Mouse (Mus musculus) right cerebral cortex, postnatal 36 days (tissue): ENCODE data around the gene Trim2.
A peak's percentile ranks its signal among the peaks of the same experiment; 100 is the strongest.

Source experiments
- DNase-seq, 2 experiments: peaks; one replicate each; pipeline ENCODE4 v3.0.0; 2022; ENCODE audit warnings: low spot score in 2 of 2, mixed read lengths in 1 of 2

Trim2 gene

DNA sequence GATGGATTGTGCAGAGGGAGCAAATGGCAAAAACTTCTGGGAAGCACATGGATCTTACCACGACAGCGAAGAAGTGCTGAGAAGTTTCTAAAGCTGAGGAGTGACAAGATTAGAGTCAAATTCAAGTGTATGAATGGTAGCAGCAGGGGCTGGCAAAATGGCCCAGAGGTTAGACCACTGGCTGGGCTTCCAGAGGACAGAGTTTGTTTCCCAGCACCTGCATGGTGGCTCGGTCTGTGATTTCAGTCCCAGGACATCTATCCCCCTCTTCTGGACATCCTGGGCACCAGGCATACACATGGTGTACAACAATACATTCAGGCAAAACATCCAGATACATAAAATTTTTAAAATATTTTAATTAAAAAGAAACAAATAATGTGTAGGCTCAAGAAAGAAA is 156.8 kb downstream of the Trim2 start:
- no peak for DNase-seq

GRCm38 (mm10) chr3:84140947-84141346 is 165.7 kb downstream of the Trim2 start:
- DNase-seq = no peak

DNA sequence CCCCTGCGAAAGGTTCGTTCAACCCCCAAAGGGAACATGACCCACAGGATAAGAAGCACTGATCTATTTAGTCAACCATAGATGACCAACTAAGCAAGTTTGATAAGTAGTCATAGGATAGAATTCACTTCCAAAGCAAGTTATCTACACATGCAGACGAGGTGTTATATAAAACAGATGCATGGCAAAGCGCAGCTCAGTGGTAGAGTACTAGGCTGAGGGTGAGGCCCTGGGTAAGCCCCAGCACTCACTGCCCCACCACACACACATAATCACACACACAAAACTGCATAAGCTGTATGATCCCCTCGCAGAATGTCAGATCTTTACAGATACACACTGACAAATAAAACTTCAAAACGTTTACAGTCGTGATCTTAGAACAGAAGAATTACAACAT is 170.2 kb downstream of the Trim2 start:
- DNase-seq = no peak

GRCm38 (mm10) chr3:84135933-84136332 is 170.7 kb downstream of the Trim2 start:
- DNase-seq = no peak

DNA sequence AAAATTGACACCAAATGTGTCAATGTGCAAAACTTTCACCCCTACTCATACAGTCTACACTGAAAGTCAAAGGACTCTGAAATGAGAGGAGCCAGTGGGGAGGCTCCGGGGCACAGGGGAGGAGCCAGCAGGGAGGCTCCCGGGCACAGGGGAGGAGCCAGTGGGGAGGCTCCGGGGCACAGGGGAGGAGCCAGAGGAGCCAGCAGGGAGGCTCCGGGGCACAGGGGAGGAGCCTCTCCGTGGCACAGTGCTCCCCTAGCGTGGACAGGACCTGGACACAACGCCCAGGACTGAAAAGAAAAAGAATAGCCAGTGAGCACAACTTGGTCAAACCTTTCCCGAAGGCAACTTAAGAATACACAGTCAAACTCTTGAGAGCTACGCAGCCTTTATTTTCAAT is 171.3 kb downstream of the Trim2 start:
- DNase-seq = no peak

DNA sequence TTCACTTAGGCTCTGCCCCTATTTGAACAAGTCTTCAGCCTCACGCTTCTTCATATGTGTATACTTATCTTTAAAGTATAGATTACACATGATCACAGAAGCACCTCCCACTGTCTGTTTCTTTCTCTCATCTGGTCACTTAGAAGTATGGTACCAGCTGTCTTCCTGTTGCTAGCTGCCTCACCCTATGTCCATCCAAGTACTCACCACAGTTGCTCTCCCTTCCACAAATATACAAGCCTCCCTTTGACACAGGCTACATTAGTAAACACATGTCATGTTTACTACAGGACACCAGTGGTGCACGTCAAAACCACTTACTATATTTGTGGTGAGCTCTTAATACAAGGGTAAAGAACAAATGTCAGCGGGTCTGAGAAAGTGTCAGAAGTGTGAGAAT is 175.3 kb downstream of the Trim2 start:
- no peak for DNase-seq

- no peak for DNase-seq
Observed at GRCm38 (mm10) chr3:84130776-84131175, 175.9 kb downstream of the Trim2 start.

DNA sequence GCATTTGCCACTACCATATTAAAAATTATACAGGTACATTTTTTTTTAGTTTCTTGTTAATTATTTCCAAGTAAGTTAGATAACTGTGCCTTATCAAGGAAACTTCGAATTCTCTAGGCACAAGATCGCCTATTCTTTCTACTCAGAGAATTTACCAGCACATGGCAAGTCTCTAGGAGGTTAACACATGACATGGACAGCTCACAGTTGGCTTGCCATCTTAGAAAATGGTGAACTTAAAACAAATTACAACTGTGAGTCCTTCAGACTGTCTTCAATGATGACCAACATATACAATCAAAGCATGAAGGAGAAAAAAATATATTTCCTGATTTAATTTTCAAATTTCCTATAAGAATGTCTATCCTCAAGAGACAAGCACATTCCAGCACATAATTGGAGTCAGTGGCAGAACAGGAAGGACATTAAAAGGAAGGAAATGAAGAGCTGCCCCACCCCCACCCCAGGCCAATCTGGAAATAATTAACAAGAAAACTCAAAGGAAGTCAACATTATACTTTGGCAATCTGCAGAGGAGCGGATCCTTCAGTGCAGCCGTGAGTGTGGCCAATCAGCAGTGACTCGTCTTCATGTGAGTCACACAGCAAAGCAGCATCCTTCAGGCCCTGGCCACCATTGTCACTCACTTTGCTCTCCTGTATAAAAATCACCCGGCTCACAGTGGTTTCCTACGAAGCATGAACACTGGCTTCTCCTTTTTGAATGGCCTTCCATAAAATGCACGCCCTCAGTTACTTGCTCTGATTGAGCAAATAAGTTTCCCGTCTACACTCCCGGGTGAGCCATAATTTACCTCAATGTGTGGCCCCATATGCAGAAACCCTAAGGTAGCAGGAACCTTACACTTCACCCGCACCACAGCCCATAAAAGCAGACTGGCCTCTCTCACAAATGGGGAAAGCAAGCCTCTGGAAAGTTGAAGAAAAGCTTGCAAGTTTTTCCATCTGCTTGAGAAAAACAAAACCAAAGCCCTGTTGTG is 177.5 kb downstream of the Trim2 start:
- no peak for DNase-seq

DNA sequence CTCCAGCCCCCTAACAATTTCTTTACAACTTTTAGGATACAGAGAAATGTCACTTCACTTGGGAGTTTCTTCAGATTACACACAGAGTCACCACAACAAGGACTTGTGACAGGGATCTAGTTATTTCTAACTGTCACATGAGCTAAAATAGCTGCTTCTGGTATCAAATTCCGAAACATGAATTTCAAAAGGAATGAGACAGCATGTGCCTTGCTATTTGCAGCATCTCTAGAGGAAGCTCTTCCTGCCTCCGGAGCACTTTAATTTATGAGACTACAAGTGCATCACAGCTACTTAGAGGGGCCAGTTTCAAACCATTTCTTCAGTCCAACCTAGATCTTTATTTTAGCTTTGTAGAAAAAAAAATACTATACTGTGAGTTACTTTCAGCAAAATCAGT is 179.2 kb downstream of the Trim2 start:
- DNase-seq = peak in 1 of 2 experiments; percentile 19

- DNase-seq = no peak
Observed at GRCm38 (mm10) chr3:84126721-84127120, 180.0 kb downstream of the Trim2 start.

DNA sequence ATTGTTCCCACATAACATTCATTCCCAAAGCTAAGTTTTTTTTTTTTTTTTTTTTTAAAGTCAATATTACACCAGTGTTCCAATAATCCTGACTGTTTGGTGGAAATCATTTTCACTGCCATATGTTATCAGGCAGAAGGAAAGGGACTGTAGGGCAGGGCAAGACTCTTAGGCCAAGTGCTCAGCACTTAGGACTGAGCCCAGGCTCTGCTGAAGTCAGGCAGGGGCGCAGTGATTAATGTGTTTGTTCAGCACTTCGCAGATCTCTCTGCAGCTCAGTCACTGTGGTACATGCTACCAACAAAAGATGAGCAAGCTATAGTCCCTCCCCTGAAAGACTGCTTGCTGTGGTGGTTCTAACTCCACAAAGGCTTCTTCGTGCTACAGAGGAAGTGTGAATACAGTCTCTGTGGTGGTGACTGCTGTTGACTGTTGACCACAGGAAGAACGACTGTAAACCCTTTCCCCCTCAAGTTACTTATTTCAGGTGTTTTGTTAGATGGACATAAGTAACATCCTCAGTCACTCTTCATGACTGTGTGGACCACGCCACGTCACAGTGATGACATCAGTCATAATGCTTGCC is 180.9 kb downstream of the Trim2 start:
- DNase-seq = no peak

GRCm38 (mm10) chr3:84123461-84123860 is 183.2 kb downstream of the Trim2 start:
- no peak for DNase-seq

DNA sequence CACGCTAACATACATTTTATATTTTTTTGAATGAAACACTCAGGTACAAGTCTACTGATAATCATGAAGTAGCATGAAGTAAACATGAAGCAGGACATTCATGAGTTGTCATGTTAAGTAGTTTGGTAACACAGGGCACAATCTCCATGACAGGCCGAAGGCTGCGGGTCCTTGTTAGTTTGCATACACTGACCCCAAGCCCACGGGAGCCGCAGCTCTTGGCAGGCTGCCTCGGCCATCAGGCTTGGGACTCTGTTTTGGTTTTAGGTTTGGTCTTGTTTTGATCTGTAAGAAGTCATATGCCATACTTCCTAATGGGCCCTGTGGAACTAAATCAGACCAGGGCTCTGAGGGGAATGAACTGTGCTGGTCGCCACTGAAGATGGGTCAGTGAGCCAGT is 188.0 kb downstream of the Trim2 start:
- DNase-seq = no peak

GRCm38 (mm10) chr3:84118178-84118577 is 188.5 kb downstream of the Trim2 start:
- DNase-seq = no peak
